Mouse (Mus musculus) lung, postnatal 0 days (tissue): ENCODE measurements at regions not wholly inside any gene's neighbourhood (a gene's known extent, or its start where the extent isn't known, plus 50 kb on each side); places are given as distances from the start of the nearest gene placed in this dataset.

Experiments
- CTCF ChIP-seq: IDR thresholded peaks from 2 replicates; pipeline ENCODE4 v1.5.1; 2016; ENCODE audit warnings: antibody characterized with exemption, mild to moderate bottlenecking
- EP300 ChIP-seq: IDR thresholded peaks from 2 replicates; pipeline ENCODE4 v1.6.1; 2016; ENCODE audit warnings: antibody characterized with exemption, mild to moderate bottlenecking, control low read depth

GRCm38 (mm10) chr3:140792943-140793342, 419.2 kb downstream of the Pdha2 start:
- no peak for TF ChIP-seq CTCF
- TF ChIP-seq EP300: no peak
